Mouse (Mus musculus): ENCODE measurements around the gene Yipf3.

DNA sequence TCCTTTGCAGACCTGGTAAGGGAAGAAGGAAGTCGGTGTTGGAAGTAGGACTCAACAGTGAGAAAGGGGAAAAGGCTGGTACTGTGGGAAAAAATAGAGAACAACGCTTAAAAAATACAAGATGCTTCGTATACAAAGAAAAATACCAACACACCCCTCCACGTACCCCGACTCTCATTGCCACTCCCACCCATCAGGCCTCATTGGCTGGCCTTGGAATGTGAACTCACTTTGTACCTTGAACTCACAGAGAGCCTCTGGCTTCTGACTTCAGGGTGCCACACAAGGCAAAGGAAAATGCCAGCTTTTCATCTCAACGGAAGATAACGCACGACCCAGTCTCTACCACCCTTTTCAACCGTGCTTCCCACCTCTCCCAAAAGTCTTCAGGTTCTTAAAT, 35.3 kb downstream of the Yipf3 start:
- TF ChIP-seq ZNF384 (IDR thresholded peaks at IDR 0.05; ENCODE audit: low read depth, low read length) (no peak), HCFC1 (IDR thresholded peaks at IDR 0.05; ENCODE audit: borderline replicate concordance, insufficient read depth, low read length) (no peak), CHD2 (IDR thresholded peaks at IDR 0.05; ENCODE audit: low read depth, low read length) (no peak), MAFK (IDR thresholded peaks at IDR 0.05; ENCODE audit: insufficient read depth, low read depth, low read length) (no peak), ZC3H11A (IDR thresholded peaks at IDR 0.05; ENCODE audit: borderline replicate concordance, low read depth, low read length) (no peak)
